Mouse (Mus musculus): Measurements from ENCODE around the gene Ppp1r13b. TPM values are rescaled to one million over a fixed set of nuclear protein-coding genes. Genes with fewer than 3 reads are reported as not detected.

Ppp1r13b gene
- polyA plus RNA-seq, 1 experiment from 2014 or later = 11.1 TPM

DNA sequence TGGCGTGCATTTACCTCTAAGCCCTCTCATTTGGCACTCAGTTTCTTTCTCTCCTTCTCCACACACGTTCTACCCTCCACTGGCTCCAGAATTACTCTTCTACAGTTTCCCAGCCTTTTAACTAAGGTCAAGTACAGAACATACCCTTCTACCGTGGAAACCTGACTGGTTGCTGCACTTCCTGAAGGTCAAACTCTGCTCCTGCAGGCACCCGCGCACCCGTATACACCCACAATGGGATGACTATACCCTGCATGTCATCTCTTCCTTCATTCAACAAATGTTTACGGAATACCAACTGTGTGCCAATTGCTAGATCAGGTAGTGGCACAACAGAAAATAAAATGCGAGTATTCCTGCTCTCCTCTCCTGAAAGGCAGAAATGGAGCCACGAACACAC lies 9.2 kb downstream of the Ppp1r13b start:
- ATAC-seq (replicated peaks; ENCODE audit: insufficient number of reproducible peaks, insufficient read depth, low FRiP score, low read depth) = no peak
- H3K36me3 ChIP-seq = no peaks in the 10 kb centered on the region
- H3K4me2 ChIP-seq = no peak overlapping the region
- no peak overlapping the region for H3K4me3 ChIP-seq
- no peak overlapping the region for H3K9ac ChIP-seq
- peaks cover 50% of the 10 kb centered on the region for H3K4me1 ChIP-seq (replicated peaks)
- no peak overlapping the region for H3K27ac ChIP-seq
- 57% methylated on average over 9 of the region's 9 CpGs for WGBS
- H3K9me3 ChIP-seq (replicated peaks) = no peaks in the 10 kb centered on the region
- no peaks in the 10 kb centered on the region for H3K27me3 ChIP-seq

DNA sequence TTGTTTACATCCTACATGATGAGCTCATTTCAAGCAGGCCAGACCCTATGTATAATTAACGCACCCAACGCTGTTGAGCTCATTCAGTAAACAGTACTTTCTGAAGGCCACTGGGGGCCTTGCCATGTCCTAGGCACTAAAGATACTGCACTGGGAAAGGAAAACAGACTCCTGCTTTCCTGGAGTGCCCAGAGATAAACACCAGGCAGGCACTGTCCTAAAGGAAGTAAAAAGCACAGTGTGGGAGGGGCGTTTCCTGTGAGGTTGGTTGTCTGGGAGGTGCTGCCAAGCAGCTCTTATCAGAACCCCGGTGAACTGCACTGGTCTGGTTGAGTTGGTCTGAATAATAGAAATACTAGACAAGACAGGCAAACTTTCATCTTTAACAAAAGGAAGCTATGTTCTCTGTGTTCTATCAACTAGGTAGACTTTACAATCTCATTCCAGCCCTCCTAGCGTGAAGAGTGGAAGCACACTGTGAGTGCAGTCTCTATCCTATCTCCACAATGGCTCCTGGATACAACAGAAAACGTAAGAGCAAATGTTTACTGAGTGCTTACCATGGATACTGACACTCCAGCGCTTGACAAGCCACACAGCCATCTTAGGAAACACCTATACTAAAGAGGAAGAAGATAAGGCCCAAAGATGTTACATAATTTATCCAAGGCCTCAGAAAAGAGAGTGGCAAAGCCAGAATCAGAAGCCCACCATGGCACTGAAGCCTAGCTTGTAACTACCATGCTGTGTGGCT lies 10.8 kb downstream of the Ppp1r13b start:
- H3K9ac ChIP-seq = no peak overlapping the region
- H3K4me1 ChIP-seq (replicated peaks) = peaks cover 63% of the 10 kb centered on the region
- peak; percentile 80 for ATAC-seq (replicated peaks; ENCODE audit: insufficient number of reproducible peaks, insufficient read depth, low FRiP score, low read depth)
- no peaks in the 10 kb centered on the region for H3K36me3 ChIP-seq
- H3K9me3 ChIP-seq (replicated peaks) = no peaks in the 10 kb centered on the region
- WGBS = 20% methylated on average over 7 of the region's 7 CpGs
- H3K27me3 ChIP-seq = no peaks in the 10 kb centered on the region
- H3K27ac ChIP-seq = peak overlapping the region; percentile 68
- H3K4me3 ChIP-seq = no peak overlapping the region
- peak overlapping the region; percentile 20; the same call in 1 of the 2 replicates for H3K4me2 ChIP-seq

DNA sequence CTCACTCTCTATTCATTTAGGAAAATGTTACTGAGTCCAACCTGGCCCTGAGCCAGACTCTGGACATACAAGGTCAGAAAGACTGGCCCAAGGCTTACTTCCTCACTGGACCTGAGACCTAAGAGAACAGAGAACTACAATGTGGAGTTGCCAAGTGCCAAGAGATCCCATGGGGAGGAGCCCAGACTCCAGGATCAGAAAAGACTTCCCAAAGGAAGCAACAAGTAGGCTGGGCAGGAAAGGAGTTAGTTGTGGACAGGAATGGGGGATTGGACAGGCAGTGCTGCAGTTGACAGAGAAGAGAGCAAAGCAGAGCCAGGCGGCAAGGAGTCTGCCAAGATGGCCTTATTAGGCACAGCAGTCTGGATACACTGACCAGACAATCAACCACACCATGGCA lies 13.8 kb downstream of the Ppp1r13b start:
- ATAC-seq (replicated peaks; ENCODE audit: insufficient number of reproducible peaks, insufficient read depth, low FRiP score, low read depth) = peak; percentile 63; the same call in 1 of the 2 replicates
- H3K9me3 ChIP-seq (replicated peaks) = no peaks in the 10 kb centered on the region
- H3K4me2 ChIP-seq = no peak overlapping the region
- no peaks in the 10 kb centered on the region for H3K36me3 ChIP-seq
- no peak overlapping the region for H3K9ac ChIP-seq
- no peak overlapping the region for H3K4me3 ChIP-seq
- peak overlapping the region; percentile 75 for H3K27ac ChIP-seq
- WGBS = 0% methylated on average over 1 of the region's 1 CpGs
- H3K27me3 ChIP-seq = no peaks in the 10 kb centered on the region
- H3K4me1 ChIP-seq (replicated peaks) = peaks cover 55% of the 10 kb centered on the region

DNA sequence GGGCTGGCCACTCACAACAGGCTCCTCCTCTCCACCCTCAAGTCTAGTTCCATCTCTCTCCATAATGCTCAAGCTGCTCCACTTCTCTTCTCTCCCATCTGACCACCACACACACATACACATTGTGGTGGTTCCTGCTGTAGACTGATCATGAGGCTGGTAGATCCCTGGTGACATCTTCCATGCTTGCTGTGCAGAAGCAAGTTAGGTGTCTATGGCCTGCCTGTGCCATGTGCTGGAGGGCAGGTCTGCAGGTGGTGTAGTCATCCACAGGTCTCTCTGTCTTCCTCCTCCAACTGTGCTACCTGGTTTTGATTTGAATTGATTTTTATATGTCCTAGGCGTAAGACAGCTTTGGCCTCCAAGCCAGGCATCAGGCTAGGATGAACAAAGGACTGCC lies 14.9 kb downstream of the Ppp1r13b start:
- WGBS = 83% methylated on average over 1 of the region's 1 CpGs
- peaks cover 52% of the 10 kb centered on the region for H3K4me1 ChIP-seq (replicated peaks)
- no peak for ATAC-seq (replicated peaks; ENCODE audit: insufficient number of reproducible peaks, insufficient read depth, low FRiP score, low read depth)
- H3K9ac ChIP-seq = no peak overlapping the region
- no peak overlapping the region for H3K4me2 ChIP-seq
- no peaks in the 10 kb centered on the region for H3K9me3 ChIP-seq (replicated peaks)
- H3K36me3 ChIP-seq = no peaks in the 10 kb centered on the region
- H3K27me3 ChIP-seq = no peaks in the 10 kb centered on the region
- no peak overlapping the region for H3K4me3 ChIP-seq
- peak overlapping the region; percentile 75; the same call in 1 of the 2 replicates for H3K27ac ChIP-seq

DNA sequence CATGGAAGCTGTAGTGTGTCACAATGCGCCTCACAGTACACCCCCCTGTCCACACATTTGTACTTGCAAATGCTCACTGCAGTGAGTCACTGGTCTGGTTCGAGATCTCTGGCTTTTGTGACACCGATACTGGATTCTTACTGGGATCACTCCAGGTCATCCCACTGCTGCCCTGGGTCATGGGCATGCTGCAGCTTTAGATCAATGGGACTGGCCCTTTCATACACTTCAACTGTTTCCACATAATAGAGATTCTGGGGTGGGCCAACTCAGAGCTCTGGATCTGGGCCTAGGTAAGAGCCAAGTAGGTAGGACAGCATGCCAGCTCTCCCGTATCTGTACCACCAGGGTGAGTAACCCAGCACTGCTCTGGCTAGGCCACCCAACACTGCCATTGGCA lies 16.1 kb downstream of the Ppp1r13b start:
- H3K4me1 ChIP-seq (replicated peaks) = peaks cover 47% of the 10 kb centered on the region

DNA sequence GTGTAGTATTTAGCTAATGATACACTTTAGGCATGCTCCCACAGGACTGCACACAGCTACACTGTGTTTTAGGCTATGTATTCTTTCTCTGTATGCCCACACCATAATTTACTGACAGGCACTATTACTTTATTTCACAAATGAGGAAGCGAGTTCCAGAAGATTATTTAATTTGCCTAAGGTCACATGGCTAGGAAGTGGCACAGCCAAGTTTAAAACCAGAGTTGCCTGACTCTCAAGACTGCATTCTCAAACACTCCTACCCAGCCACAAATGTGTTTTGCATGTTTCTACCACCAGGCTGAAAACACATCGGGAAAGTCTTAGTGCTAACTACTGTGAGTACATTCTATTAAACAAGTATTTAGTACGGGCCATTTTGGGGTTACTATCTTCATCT lies 18.7 kb downstream of the Ppp1r13b start:
- Histone ChIP-seq H3K4me2 (no peak overlapping the region), H3K9ac (no peak overlapping the region), H3K4me1 (replicated peaks) (peaks cover 33% of the 10 kb centered on the region), H3K9me3 (replicated peaks) (no peaks in the 10 kb centered on the region), H3K27me3 (no peaks in the 10 kb centered on the region), H3K27ac (no peak overlapping the region), H3K4me3 (no peak overlapping the region), H3K36me3 (no peaks in the 10 kb centered on the region)
- ATAC-seq (replicated peaks; ENCODE audit: insufficient number of reproducible peaks, insufficient read depth, low FRiP score, low read depth) = no peak
- WGBS = 84% methylated on average over 3 of the region's 3 CpGs

More for the DNA sequence above, 16.1 kb downstream of the Ppp1r13b start:
- no peaks in the 10 kb centered on the region for H3K27me3 ChIP-seq
- ATAC-seq (replicated peaks; ENCODE audit: insufficient number of reproducible peaks, insufficient read depth, low FRiP score, low read depth) = no peak
- H3K9me3 ChIP-seq (replicated peaks) = no peaks in the 10 kb centered on the region
- H3K27ac ChIP-seq = no peak overlapping the region
- WGBS = 80% methylated on average over 4 of the region's 4 CpGs
- H3K4me2 ChIP-seq = no peak overlapping the region
- no peak overlapping the region for H3K4me3 ChIP-seq
- H3K36me3 ChIP-seq = no peaks in the 10 kb centered on the region
- H3K9ac ChIP-seq = no peak overlapping the region

DNA sequence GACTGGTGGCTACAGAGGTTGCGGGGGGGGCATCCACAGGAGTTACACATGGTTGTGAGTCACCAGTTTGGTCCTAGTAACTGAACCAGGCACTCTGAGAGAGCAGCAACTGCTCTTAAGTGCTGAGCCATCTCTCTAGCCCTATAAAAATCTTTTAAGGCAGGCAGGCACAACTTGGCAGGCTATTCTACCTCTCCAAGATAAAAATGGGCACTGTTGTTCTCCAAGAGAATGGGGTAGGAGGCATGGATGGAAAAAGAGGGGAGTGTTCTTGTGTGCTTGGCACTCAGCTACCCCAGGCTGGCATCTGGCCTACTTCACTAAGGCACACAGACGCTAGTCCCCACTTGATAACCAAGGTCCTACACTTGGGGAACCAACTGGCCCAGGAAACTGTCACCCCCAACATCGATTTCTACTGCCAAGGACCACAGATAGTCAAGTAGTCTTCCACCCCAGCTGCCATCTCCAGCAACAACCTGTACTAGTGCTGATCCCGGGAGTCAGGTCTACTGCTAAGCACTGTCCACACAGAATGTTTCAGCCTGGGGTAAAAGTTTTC lies 19.5 kb downstream of the Ppp1r13b start:
- Histone ChIP-seq H3K4me2 (no peak overlapping the region), H3K27me3 (no peaks in the 10 kb centered on the region), H3K4me3 (no peak overlapping the region), H3K9ac (no peak overlapping the region), H3K4me1 (replicated peaks) (peaks cover 30% of the 10 kb centered on the region), H3K9me3 (replicated peaks) (no peaks in the 10 kb centered on the region), H3K27ac (peak overlapping the region; percentile 46), H3K36me3 (no peaks in the 10 kb centered on the region)
- ATAC-seq (replicated peaks; ENCODE audit: insufficient number of reproducible peaks, insufficient read depth, low FRiP score, low read depth) = no peak
- WGBS = 73% methylated on average over 4 of the region's 4 CpGs

DNA sequence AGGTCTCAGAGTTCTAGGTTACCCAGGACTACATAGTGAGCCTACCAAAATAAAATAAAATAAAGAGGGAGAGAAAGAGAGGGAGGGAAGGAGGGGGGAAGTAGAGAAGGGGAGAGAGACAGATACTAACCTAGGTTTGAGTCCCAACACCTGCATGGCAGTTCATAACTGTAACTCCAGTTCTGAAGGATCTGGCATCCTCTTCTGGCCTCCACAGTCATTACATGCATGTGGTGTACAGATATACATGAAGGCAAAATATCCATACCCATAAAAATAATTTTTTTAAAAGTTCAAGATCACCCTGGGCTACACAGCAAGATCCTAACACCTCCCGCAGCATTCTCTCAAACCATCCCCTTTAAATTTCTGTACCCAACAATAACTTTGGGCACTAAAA lies 20.9 kb downstream of the Ppp1r13b start:
- Histone ChIP-seq H3K4me1 (replicated peaks) (peaks cover 28% of the 10 kb centered on the region), H3K27me3 (no peaks in the 10 kb centered on the region), H3K4me3 (no peak overlapping the region), H3K4me2 (no peak overlapping the region), H3K36me3 (no peaks in the 10 kb centered on the region), H3K9ac (no peak overlapping the region), H3K9me3 (replicated peaks) (no peaks in the 10 kb centered on the region), H3K27ac (no peak overlapping the region)
- ATAC-seq (replicated peaks; ENCODE audit: insufficient number of reproducible peaks, insufficient read depth, low FRiP score, low read depth) = no peak
- 98% methylated on average over 1 of the region's 1 CpGs for WGBS

DNA sequence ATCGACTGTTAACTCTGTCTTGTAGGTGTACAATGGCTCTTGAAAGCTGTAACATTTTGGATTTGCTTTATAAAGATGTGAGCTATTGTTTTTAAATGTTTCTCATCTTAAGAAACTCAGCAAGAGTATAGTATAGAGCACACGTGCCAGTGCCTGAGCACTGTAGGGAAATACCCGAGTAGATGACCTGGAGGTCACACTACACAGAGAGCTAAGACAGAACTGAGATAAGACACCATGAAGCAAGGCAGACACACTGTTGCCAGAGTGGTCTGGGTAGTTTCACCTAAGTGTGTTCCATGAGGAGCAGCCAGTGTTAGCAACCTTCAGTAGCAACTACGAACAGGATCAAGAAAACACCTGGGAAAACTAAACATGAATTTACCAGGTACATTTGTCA lies 25.1 kb downstream of the Ppp1r13b start:
- WGBS = 19% methylated on average over 4 of the region's 4 CpGs
- Histone ChIP-seq H3K9me3 (replicated peaks) (no peaks in the 10 kb centered on the region), H3K4me3 (no peak overlapping the region), H3K27me3 (no peaks in the 10 kb centered on the region), H3K36me3 (no peaks in the 10 kb centered on the region), H3K4me1 (replicated peaks) (peaks cover 25% of the 10 kb centered on the region), H3K27ac (peak overlapping the region; percentile 61), H3K4me2 (no peak overlapping the region), H3K9ac (no peak overlapping the region)
- ATAC-seq (replicated peaks; ENCODE audit: insufficient number of reproducible peaks, insufficient read depth, low FRiP score, low read depth) = peak; percentile 85

DNA sequence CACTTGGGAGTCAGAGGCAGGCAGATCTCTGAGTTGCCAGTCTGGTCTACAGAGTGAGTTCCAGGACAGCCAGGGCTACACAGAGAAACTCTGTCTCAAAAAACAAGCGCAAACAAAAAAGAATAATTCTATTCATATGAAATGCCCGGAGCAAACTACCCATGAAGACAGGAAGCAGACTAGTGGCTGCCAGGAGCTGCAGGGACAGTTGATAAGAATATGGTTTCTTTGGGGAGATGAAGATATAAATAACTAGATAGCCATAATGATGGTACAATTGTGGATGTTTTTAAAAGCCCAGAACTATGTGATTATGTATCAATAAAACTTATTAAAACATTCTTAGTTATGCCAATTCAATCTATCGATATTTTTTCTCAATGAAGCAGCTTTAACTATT lies 25.9 kb downstream of the Ppp1r13b start:
- Histone ChIP-seq H3K4me1 (replicated peaks) (peaks cover 23% of the 10 kb centered on the region), H3K4me2 (no peak overlapping the region), H3K36me3 (no peaks in the 10 kb centered on the region), H3K9me3 (replicated peaks) (no peaks in the 10 kb centered on the region), H3K9ac (no peak overlapping the region), H3K27me3 (no peaks in the 10 kb centered on the region), H3K4me3 (no peak overlapping the region), H3K27ac (peak overlapping the region; percentile 61; the same call in 1 of the 2 replicates)
- WGBS = 67% methylated on average over 3 of the region's 3 CpGs
- ATAC-seq (replicated peaks; ENCODE audit: insufficient number of reproducible peaks, insufficient read depth, low FRiP score, low read depth) = no peak

DNA sequence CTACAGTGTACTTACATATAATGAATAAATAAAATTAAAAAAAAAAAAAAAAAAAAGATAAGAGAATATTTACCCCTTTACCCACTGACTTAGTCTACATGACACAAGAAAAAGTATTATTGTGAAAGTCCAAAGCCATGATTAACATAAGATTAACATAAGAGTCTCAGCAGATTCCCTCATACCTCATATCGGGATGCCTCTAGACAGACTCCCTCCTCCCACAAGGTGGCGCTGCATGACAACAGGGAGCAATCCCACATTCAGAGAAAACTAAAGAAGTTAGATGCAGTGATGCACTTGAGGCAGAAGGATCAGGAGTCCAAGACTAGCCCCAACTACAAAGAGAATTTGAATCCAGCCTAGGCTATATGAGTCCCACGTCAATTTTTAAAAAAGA lies 29.7 kb downstream of the Ppp1r13b start:
- H3K36me3 ChIP-seq = no peaks in the 10 kb centered on the region
- peaks cover 16% of the 10 kb centered on the region for H3K4me1 ChIP-seq (replicated peaks)
- no peak overlapping the region for H3K4me2 ChIP-seq
- WGBS = 13% methylated on average over 3 of the region's 3 CpGs
- H3K27me3 ChIP-seq = no peaks in the 10 kb centered on the region
- H3K9me3 ChIP-seq (replicated peaks) = no peaks in the 10 kb centered on the region
- no peak overlapping the region for H3K4me3 ChIP-seq
- H3K9ac ChIP-seq = no peak overlapping the region
- ATAC-seq (replicated peaks; ENCODE audit: insufficient number of reproducible peaks, insufficient read depth, low FRiP score, low read depth) = 0 out of 2 replicates have a peak, but pooled peaks have one; percentile 53
- H3K27ac ChIP-seq = no peak overlapping the region

DNA sequence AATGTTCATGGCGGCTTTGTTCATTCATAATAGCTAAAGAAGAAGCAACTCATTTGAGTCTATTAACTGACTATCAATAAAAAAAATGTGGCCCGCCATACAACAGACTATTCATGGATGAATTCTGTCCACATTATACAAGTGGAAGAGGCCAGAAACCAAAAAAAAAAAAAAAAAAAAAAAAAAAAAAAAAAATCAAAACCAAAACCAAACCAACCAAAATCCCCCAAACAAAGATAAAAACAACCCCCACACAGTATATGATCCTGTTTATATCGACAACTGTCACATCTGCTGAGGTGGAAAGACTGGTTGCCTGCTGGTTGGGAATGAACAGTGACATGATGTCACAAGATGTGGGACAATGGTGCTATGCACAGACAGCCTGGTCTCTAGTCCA lies 32.4 kb downstream of the Ppp1r13b start:
- Histone ChIP-seq H3K9ac (no peak overlapping the region), H3K4me1 (replicated peaks) (0 out of 2 replicates have a peak, but pooled peaks cover 2% of the 10 kb centered on the region), H3K27me3 (no peaks in the 10 kb centered on the region), H3K4me3 (no peak overlapping the region), H3K27ac (no peak overlapping the region), H3K4me2 (no peak overlapping the region), H3K36me3 (peaks cover 8% of the 10 kb centered on the region; the same call in 1 of the 2 replicates), H3K9me3 (replicated peaks) (no peaks in the 10 kb centered on the region)
- 86% methylated on average over 3 of the region's 3 CpGs for WGBS
- no peak for ATAC-seq (replicated peaks; ENCODE audit: insufficient number of reproducible peaks, insufficient read depth, low FRiP score, low read depth)
